Mouse (Mus musculus) ES-E14 (cell line): Measurements from ENCODE around the gene Sned1. TPM values are rescaled to one million over a fixed set of nuclear protein-coding genes. Genes with fewer than 3 reads are reported as not detected.
"Not testable (repeated sequence)": the region's sequence is repeated elsewhere in the genome, so short reads cannot be mapped to it uniquely, and the experiment has no call there.

Source experiments
- DNase-seq: peaks from one replicate; pipeline ENCODE4 v3.0.0-alpha.2; 2013; ENCODE audit warnings: low read depth, low spot score
- H3K27ac ChIP-seq: 2 replicates; pipeline ENCODE4 v1.5.1; 2012; ENCODE audit warnings: low read depth, mild to moderate bottlenecking, low read length, moderate library complexity, mixed read lengths; ENCODE audit not compliant: poor library complexity, insufficient read depth, severe bottlenecking
- H3K36me3 ChIP-seq: 2 replicates; pipeline ENCODE4 v1.6.1; 2012; ENCODE audit warnings: mild to moderate bottlenecking, low read length, moderate library complexity, mixed read lengths; ENCODE audit not compliant: control insufficient read depth, poor library complexity, insufficient read depth, severe bottlenecking
- H3K4me1 ChIP-seq, 2 experiments: fragments of 150-350 bp in 1 of 2; sonication (generic) in 1 of 2; 2 replicates each; pipeline ENCODE4 v1.6.1; 2012; ENCODE audit warnings: low read length in 2 of 2, mild to moderate bottlenecking in 1 of 2, mixed read lengths in 1 of 2; ENCODE audit not compliant: control insufficient read depth in 2 of 2, insufficient read depth in 2 of 2, poor library complexity in 1 of 2
- H3K4me3 ChIP-seq, 2 experiments: fragments of 150-350 bp in 1 of 2; sonication (generic) in 1 of 2; 2 replicates each; pipeline ENCODE4 v1.5.1; 2012; ENCODE audit warnings: low read length in 2 of 2, low read depth in 1 of 2, mild to moderate bottlenecking in 1 of 2, mixed read lengths in 1 of 2; ENCODE audit not compliant: insufficient read depth in 1 of 2, poor library complexity in 1 of 2, severe bottlenecking in 1 of 2
- H3K9ac ChIP-seq: 2 replicates; pipeline ENCODE4 v1.6.1; 2012; ENCODE audit warnings: low read depth, mild to moderate bottlenecking, low read length, mixed read lengths; ENCODE audit not compliant: poor library complexity, insufficient read depth, severe bottlenecking
- H3K9me3 ChIP-seq: fragments of 150-350 bp; sonication (generic); 2 replicates; pipeline ENCODE4 v1.6.1; 2012; ENCODE audit warnings: low read depth, mild to moderate bottlenecking, low read length; ENCODE audit not compliant: control insufficient read depth, insufficient read depth
- CHD2 ChIP-seq: IDR thresholded peaks from 2 replicates; pipeline ENCODE4 v1.6.1; 2014; ENCODE audit warnings: mild to moderate bottlenecking, low read depth, low read length, inconsistent platforms
- HCFC1 ChIP-seq: IDR thresholded peaks from 2 replicates; pipeline ENCODE4 v1.6.1; 2012; ENCODE audit warnings: low read length, inconsistent platforms, borderline replicate concordance; ENCODE audit not compliant: insufficient read depth
- MAFK ChIP-seq: IDR thresholded peaks from 2 replicates; pipeline ENCODE4 v1.6.1; 2014; ENCODE audit warnings: mild to moderate bottlenecking, low read depth, low read length, inconsistent platforms; ENCODE audit not compliant: insufficient read depth
- ZC3H11A ChIP-seq: IDR thresholded peaks from 2 replicates; pipeline ENCODE4 v1.6.1; 2012; ENCODE audit warnings: low read depth, mild to moderate bottlenecking, inconsistent platforms, low read length, borderline replicate concordance
- ZNF384 ChIP-seq: IDR thresholded peaks from 2 replicates; pipeline ENCODE4 v1.6.1; 2012; ENCODE audit warnings: low read depth, low read length, inconsistent platforms
- in situ Hi-C, 2 experiments: fragments of 600-800 bp; cut with MboI; formaldehyde crosslinking; loops; one replicate each; pipeline ENCODE4 v1.15.1; 2025; ENCODE audit warnings: low sequenced_read_pairs in 2 of 2, inconsistent platforms in 1 of 2; ENCODE audit not compliant: unreplicated experiment in 2 of 2
- total RNA-seq: library from RNA; depleted of rRNA; stranded (reverse); fragments of 300-350 nt; gene quantifications from 2 replicates; pipeline ENCODE4 v1.2.3, GENCODE M21; 2012; rRNA removed

Gene Sned1
- total RNA-seq = 11.8 and 13.3 TPM in 2 replicates

GRCm38 (mm10) chr1:93235576-93236544, at the start of gene Sned1:
Gene Sned1, plus strand, starts transcription at chr1:93235841.
- TF ChIP-seq CHD2 (no peak), MAFK (no peak), HCFC1 (no peak), ZC3H11A (no peak), ZNF384 (no peak)
- Histone ChIP-seq H3K9me3 (no peaks in the 10 kb centered on the region), H3K4me1 (peaks cover 2 to 16% of the 10 kb centered on the region in 2 experiments; a peak in 3 of 4 replicates), H3K9ac (peak within 1 kb of the TSS; percentile 66), H3K4me3 (peak within 1 kb of the TSS; percentile 70 to 77), H3K27ac (no peak within 1 kb of the TSS), H3K36me3 (peaks cover 3% of the 10 kb centered on the region; the same call in 1 of the 2 replicates)
- in situ Hi-C loops = no loop called here
- DNase-seq = peak; percentile 73

- no peak for DNase-seq
Measured at GRCm38 (mm10) chr1:93190726-93191305, 44.8 kb upstream of the Sned1 start.

GRCm38 (mm10) chr1:93194961-93195360, 40.7 kb upstream of the Sned1 start:
- no peak for TF ChIP-seq CHD2
- no peak for TF ChIP-seq MAFK
- no peak for TF ChIP-seq HCFC1
- no peak for TF ChIP-seq ZNF384
- TF ChIP-seq ZC3H11A = no peak
- H3K36me3 ChIP-seq = no peaks in the 10 kb centered on the region

More at GRCm38 (mm10) chr1:93190726-93191305, 44.8 kb upstream of the Sned1 start:
- Histone ChIP-seq H3K4me3 (peak overlapping the region; percentile 31 to 39), H3K36me3 (no peaks in the 10 kb centered on the region), H3K4me1 (peaks cover 3 to 24% of the 10 kb centered on the region in 2 experiments; a peak in 3 of 4 replicates), H3K9me3 (no peaks in the 10 kb centered on the region), H3K27ac (no peak overlapping the region), H3K9ac (no peak overlapping the region; the same call in 1 of the 2 replicates)
- TF ChIP-seq HCFC1 = no peak
- in situ Hi-C loops = no loop called here

DNA sequence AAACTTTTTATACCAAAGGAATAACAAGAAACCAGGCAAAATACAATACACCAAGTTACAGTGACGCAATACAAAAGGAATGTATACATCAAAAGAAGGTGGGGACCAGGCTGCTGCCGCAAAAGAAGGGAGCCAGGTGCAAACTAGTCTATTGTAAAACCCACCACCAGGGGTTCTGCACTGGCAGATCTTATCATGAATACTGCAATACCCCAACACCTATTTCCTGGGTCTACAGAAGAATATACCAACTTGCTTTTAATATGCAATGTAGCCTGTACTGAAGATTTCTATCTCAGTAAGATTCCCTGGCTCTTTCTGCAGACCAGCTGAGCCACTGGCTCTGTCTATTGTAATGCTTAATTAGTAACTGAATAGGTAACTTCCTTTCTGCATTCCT, 38.2 kb upstream of the Sned1 start:
- in situ Hi-C loops, H3K9ac ChIP-seq, H3K36me3 ChIP-seq, H3K4me3 ChIP-seq, DNase-seq, H3K9me3 ChIP-seq: not testable (repeated sequence)
- H3K27ac ChIP-seq = peak overlapping the region; percentile 97; the same call in 1 of the 2 replicates
- H3K4me1 ChIP-seq = peaks cover 16 to 20% of the 10 kb centered on the region in 2 experiments

More at GRCm38 (mm10) chr1:93194961-93195360, 40.7 kb upstream of the Sned1 start:
- Histone ChIP-seq H3K9ac (no peak overlapping the region), H3K4me3 (no peak overlapping the region), H3K27ac (no peak overlapping the region; the same call in 1 of the 2 replicates), H3K4me1 (peaks cover 16 to 31% of the 10 kb centered on the region in 2 experiments), H3K9me3 (no peaks in the 10 kb centered on the region)
- DNase-seq = no peak
- in situ Hi-C loops = no loop called here
